Mouse (Mus musculus): ENCODE results near the gene Ipcef1. TPM values are rescaled to one million over a fixed set of nuclear protein-coding genes. Genes with fewer than 3 reads are reported as not detected.

The Ipcef1 gene
- polyA plus RNA-seq, 1 experiment from 2014 or later: not detected

DNA sequence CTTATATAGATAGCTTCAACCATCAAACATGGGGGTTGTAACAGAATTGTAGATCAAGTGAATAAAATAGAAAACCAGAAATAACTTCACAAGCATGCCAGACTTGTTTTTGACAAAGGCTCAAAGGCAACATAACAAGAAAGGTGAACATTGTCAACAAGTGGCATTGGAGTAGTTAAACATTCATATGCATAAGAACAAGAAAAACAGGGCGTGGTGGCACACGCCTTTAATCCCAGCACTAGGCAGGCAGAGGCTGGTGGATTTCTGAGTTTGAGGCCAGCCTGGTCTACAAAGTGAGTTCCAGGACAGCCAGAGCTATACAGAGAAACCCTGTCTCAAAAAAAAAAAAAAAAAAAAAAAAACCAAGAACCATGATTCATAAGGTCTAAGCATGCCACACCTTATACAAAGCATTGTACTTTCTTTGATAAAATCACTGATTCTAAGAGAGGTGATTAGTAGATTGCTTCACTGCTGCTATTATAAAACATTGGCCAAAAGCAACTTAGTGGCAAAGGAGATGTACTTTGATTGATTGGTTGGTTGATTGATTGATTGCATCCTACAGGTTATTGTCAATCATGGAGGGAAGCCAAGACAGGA lies 173.9 kb downstream of the Ipcef1 start:
- H3K27ac ChIP-seq (ENCODE audit: low read depth): no peak overlapping the region
- WGBS: 92% methylated on average over 2 of the region's 2 CpGs

GRCm38 (mm10) chr10:6873917-6874316 lies 178.4 kb downstream of the Ipcef1 start:
- ATAC-seq (replicated peaks; ENCODE audit: low FRiP score, low TSS enrichment, low read depth): no peak
- H3K9ac ChIP-seq (ENCODE audit: low read length): no peak overlapping the region
- no peak overlapping the region for H3K4me2 ChIP-seq (ENCODE audit: low read length)
- H3K36me3 ChIP-seq (ENCODE audit: control insufficient read depth, insufficient read depth, low read length): no peaks in the 10 kb centered on the region
- no peak overlapping the region for H3K4me3 ChIP-seq (ENCODE audit: low read depth, low read length)
- no peak for DNase-seq (ENCODE audit: low spot score)
- WGBS: 74% methylated on average over 1 of the region's 1 CpGs
- 0 out of 2 replicates have a peak, but pooled peaks cover 5% of the 10 kb centered on the region for H3K9me3 ChIP-seq (ENCODE audit: control insufficient read depth, low read length)
- H3K27ac ChIP-seq (ENCODE audit: low read depth): no peak overlapping the region
- H3K4me1 ChIP-seq (replicated peaks; ENCODE audit: control insufficient read depth, insufficient read depth, low read length): no peaks in the 10 kb centered on the region
- H3K27me3 ChIP-seq (replicated peaks; ENCODE audit: control insufficient read depth, insufficient read depth, low read length): no peaks in the 10 kb centered on the region

More for the DNA sequence above, 173.9 kb downstream of the Ipcef1 start:
- DNase-seq (ENCODE audit: low spot score) (no peak), ATAC-seq (replicated peaks; ENCODE audit: low FRiP score, low TSS enrichment, low read depth) (no peak)
- H3K4me2 ChIP-seq (ENCODE audit: low read length): no peak overlapping the region
- H3K27me3 ChIP-seq (replicated peaks; ENCODE audit: control insufficient read depth, insufficient read depth, low read length): no peaks in the 10 kb centered on the region
- H3K9me3 ChIP-seq (ENCODE audit: control insufficient read depth, low read length): no peaks in the 10 kb centered on the region
- H3K36me3 ChIP-seq (ENCODE audit: control insufficient read depth, insufficient read depth, low read length): no peaks in the 10 kb centered on the region
- H3K4me3 ChIP-seq (ENCODE audit: low read depth, low read length): no peak overlapping the region
- H3K9ac ChIP-seq (ENCODE audit: low read length): no peak overlapping the region
- H3K4me1 ChIP-seq (replicated peaks; ENCODE audit: control insufficient read depth, insufficient read depth, low read length): no peaks in the 10 kb centered on the region

GRCm38 (mm10) chr10:6871418-6872072 lies 180.7 kb downstream of the Ipcef1 start:
- H3K4me2 ChIP-seq (ENCODE audit: low read length): no peak overlapping the region
- H3K4me1 ChIP-seq (replicated peaks; ENCODE audit: control insufficient read depth, insufficient read depth, low read length): no peaks in the 10 kb centered on the region

GRCm38 (mm10) chr10:6855812-6856211 lies 196.5 kb downstream of the Ipcef1 start:
- DNase-seq (ENCODE audit: low spot score) (no peak), ATAC-seq (replicated peaks; ENCODE audit: low FRiP score, low TSS enrichment, low read depth) (no peak)
- WGBS: 90% methylated on average over 3 of the region's 3 CpGs
- no peak overlapping the region for H3K9ac ChIP-seq (ENCODE audit: low read length)
- H3K27me3 ChIP-seq (replicated peaks; ENCODE audit: control insufficient read depth, insufficient read depth, low read length): no peaks in the 10 kb centered on the region
- H3K4me1 ChIP-seq (replicated peaks; ENCODE audit: control insufficient read depth, insufficient read depth, low read length): no peaks in the 10 kb centered on the region
- H3K36me3 ChIP-seq (ENCODE audit: control insufficient read depth, insufficient read depth, low read length): no peaks in the 10 kb centered on the region
- H3K9me3 ChIP-seq (ENCODE audit: control insufficient read depth, low read length): no peaks in the 10 kb centered on the region
- no peak overlapping the region for H3K27ac ChIP-seq (ENCODE audit: low read depth)
- H3K4me2 ChIP-seq (ENCODE audit: low read length): no peak overlapping the region
- H3K4me3 ChIP-seq (ENCODE audit: low read depth, low read length): no peak overlapping the region

More at GRCm38 (mm10) chr10:6871418-6872072, 180.7 kb downstream of the Ipcef1 start:
- H3K9me3 ChIP-seq (ENCODE audit: control insufficient read depth, low read length): 0 out of 2 replicates have a peak, but pooled peaks cover 5% of the 10 kb centered on the region
- H3K9ac ChIP-seq (ENCODE audit: low read length): no peak overlapping the region
- ATAC-seq (replicated peaks; ENCODE audit: low FRiP score, low TSS enrichment, low read depth): no peak
- H3K36me3 ChIP-seq (ENCODE audit: control insufficient read depth, insufficient read depth, low read length): no peaks in the 10 kb centered on the region
- DNase-seq (ENCODE audit: low spot score): no peak
- no peaks in the 10 kb centered on the region for H3K27me3 ChIP-seq (replicated peaks; ENCODE audit: control insufficient read depth, insufficient read depth, low read length)
- WGBS: 78% methylated on average over 7 of the region's 7 CpGs
- H3K27ac ChIP-seq (ENCODE audit: low read depth): no peak overlapping the region
- no peak overlapping the region for H3K4me3 ChIP-seq (ENCODE audit: low read depth, low read length)

DNA sequence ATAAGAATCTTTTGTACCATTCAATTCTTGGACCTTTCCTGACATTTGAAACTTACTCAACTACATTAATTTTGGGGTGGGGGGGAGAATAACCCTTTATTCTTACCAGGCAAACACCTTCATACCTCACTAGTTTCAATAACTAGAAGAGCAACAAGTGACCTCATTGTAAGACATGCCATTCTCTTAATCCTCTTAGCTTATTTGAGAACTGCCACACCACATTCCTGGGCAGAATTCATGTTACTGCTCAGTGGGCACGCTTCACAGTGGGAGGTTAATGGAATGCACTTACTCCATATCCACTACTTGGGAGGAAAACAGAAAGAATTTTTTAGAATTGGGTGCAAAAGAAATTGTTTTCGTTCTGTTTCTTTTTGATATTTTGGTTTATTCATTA lies 203.4 kb downstream of the Ipcef1 start:
- Histone ChIP-seq H3K9ac (ENCODE audit: low read length) (no peak overlapping the region), H3K9me3 (ENCODE audit: control insufficient read depth, low read length) (no peaks in the 10 kb centered on the region), H3K4me2 (ENCODE audit: low read length) (no peak overlapping the region), H3K4me1 (replicated peaks; ENCODE audit: control insufficient read depth, insufficient read depth, low read length) (no peaks in the 10 kb centered on the region), H3K4me3 (ENCODE audit: low read depth, low read length) (no peak overlapping the region), H3K36me3 (ENCODE audit: control insufficient read depth, insufficient read depth, low read length) (no peaks in the 10 kb centered on the region), H3K27me3 (replicated peaks; ENCODE audit: control insufficient read depth, insufficient read depth, low read length) (no peaks in the 10 kb centered on the region), H3K27ac (ENCODE audit: low read depth) (no peak overlapping the region)
- DNase-seq (ENCODE audit: low spot score): no peak
- no peak for ATAC-seq (replicated peaks; ENCODE audit: low FRiP score, low TSS enrichment, low read depth)
- 64% methylated on average over 2 of the region's 2 CpGs for WGBS

DNA sequence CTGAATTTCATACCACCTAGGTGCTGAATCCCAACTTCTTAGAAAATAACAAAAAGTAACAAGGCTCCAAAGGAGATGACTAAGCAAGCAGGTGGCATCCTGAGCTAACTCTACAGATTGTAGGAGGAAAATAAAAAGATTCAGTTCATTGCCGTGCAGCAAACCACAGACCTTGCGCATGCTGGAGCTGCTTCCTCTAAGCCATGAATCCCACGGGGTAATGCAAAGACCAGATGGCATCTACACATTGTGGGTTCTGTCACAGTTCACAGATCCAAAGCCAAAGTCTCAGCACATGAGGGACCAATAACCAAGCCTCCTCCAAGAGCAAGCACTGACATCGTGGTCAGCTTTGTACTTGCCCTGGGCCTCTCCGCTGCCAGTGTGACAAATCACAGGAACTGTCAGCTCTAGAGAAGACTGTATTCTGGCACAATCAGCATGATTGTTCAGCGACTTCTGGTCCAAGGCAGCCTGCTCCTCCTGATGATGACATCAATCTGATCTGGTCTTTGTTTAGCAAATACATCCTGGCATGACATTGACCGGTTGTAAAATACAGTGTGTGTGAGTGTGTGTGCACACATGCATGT lies 204.0 kb downstream of the Ipcef1 start:
- DNase-seq (ENCODE audit: low spot score): no peak
- Histone ChIP-seq H3K4me1 (replicated peaks; ENCODE audit: control insufficient read depth, insufficient read depth, low read length) (no peaks in the 10 kb centered on the region), H3K36me3 (ENCODE audit: control insufficient read depth, insufficient read depth, low read length) (no peaks in the 10 kb centered on the region), H3K4me2 (ENCODE audit: low read length) (no peak overlapping the region), H3K27me3 (replicated peaks; ENCODE audit: control insufficient read depth, insufficient read depth, low read length) (no peaks in the 10 kb centered on the region), H3K4me3 (ENCODE audit: low read depth, low read length) (no peak overlapping the region), H3K9ac (ENCODE audit: low read length) (no peak overlapping the region), H3K9me3 (ENCODE audit: control insufficient read depth, low read length) (no peaks in the 10 kb centered on the region), H3K27ac (ENCODE audit: low read depth) (no peak overlapping the region)
- ATAC-seq (replicated peaks; ENCODE audit: low FRiP score, low TSS enrichment, low read depth): 0 out of 2 replicates have a peak, but pooled peaks have one; percentile 32
- 48% methylated on average over 7 of the region's 7 CpGs for WGBS

GRCm38 (mm10) chr10:6846283-6846682 lies 206.0 kb downstream of the Ipcef1 start:
- ATAC-seq (replicated peaks; ENCODE audit: low FRiP score, low TSS enrichment, low read depth) (no peak), DNase-seq (ENCODE audit: low spot score) (no peak)
- no peaks in the 10 kb centered on the region for H3K9me3 ChIP-seq (ENCODE audit: control insufficient read depth, low read length)
- no peak overlapping the region for H3K4me3 ChIP-seq (ENCODE audit: low read depth, low read length)
- no peak overlapping the region for H3K4me2 ChIP-seq (ENCODE audit: low read length)
- no peaks in the 10 kb centered on the region for H3K4me1 ChIP-seq (replicated peaks; ENCODE audit: control insufficient read depth, insufficient read depth, low read length)
- no peak overlapping the region for H3K9ac ChIP-seq (ENCODE audit: low read length)
- H3K27me3 ChIP-seq (replicated peaks; ENCODE audit: control insufficient read depth, insufficient read depth, low read length): no peaks in the 10 kb centered on the region
- no peaks in the 10 kb centered on the region for H3K36me3 ChIP-seq (ENCODE audit: control insufficient read depth, insufficient read depth, low read length)
- no peak overlapping the region for H3K27ac ChIP-seq (ENCODE audit: low read depth)
- WGBS: 85% methylated on average over 1 of the region's 1 CpGs

GRCm38 (mm10) chr10:6842225-6842624 lies 210.1 kb downstream of the Ipcef1 start:
- ATAC-seq (replicated peaks; ENCODE audit: low FRiP score, low TSS enrichment, low read depth): no peak
- Histone ChIP-seq H3K4me2 (ENCODE audit: low read length) (no peak overlapping the region), H3K9ac (ENCODE audit: low read length) (no peak overlapping the region), H3K27ac (ENCODE audit: low read depth) (no peak overlapping the region), H3K4me1 (replicated peaks; ENCODE audit: control insufficient read depth, insufficient read depth, low read length) (no peaks in the 10 kb centered on the region), H3K9me3 (ENCODE audit: control insufficient read depth, low read length) (no peaks in the 10 kb centered on the region), H3K4me3 (ENCODE audit: low read depth, low read length) (no peak overlapping the region), H3K36me3 (ENCODE audit: control insufficient read depth, insufficient read depth, low read length) (no peaks in the 10 kb centered on the region), H3K27me3 (replicated peaks; ENCODE audit: control insufficient read depth, insufficient read depth, low read length) (no peaks in the 10 kb centered on the region)
- no peak for DNase-seq (ENCODE audit: low spot score)
- WGBS: 57% methylated on average over 1 of the region's 1 CpGs
